Mouse (Mus musculus) kidney, postnatal 0 days (tissue): ENCODE results near the gene Mrpl38. TPM values are rescaled to one million over a fixed set of nuclear protein-coding genes. Genes with fewer than 3 reads are reported as not detected.
A peak's percentile ranks its signal among the peaks of the same experiment; 100 is the strongest.

Experiments used
- ATAC-seq: fragments of 200-750 bp; cut with Nextera tagmentation; replicated peaks from 2 replicates; pipeline ENCODE4 v1.8.0; 2017; ENCODE audit warnings: low read depth, moderate number of reproducible peaks, moderate TSS enrichment, moderate library complexity; ENCODE audit not compliant: low FRiP score
- DNase-seq: peaks from one replicate; pipeline ENCODE4 v3.0.0-alpha.2; 2016; ENCODE audit warnings: low spot score
- H3K27ac ChIP-seq: fragments of 300-500 bp; sonication (generic); 2 replicates; pipeline ENCODE4 v1.5.1; 2014; ENCODE audit warnings: mild to moderate bottlenecking
- H3K27me3 ChIP-seq: fragments of 300-500 bp; sonication (generic); 2 replicates; pipeline ENCODE4 v1.6.1; 2014; ENCODE audit warnings: low read length, mixed read lengths; ENCODE audit not compliant: insufficient read depth
- H3K36me3 ChIP-seq: fragments of 300-500 bp; sonication (generic); 2 replicates; pipeline ENCODE4 v1.6.1; 2014; ENCODE audit warnings: low read length, mixed read lengths; ENCODE audit not compliant: insufficient read depth
- H3K4me1 ChIP-seq: fragments of 300-500 bp; sonication (generic); replicated peaks from 2 replicates; pipeline ENCODE4 v1.6.1; 2014; ENCODE audit warnings: antibody characterized with exemption, low read length, mixed read lengths; ENCODE audit not compliant: insufficient read depth
- H3K4me2 ChIP-seq: fragments of 300-500 bp; sonication (generic); 2 replicates; pipeline ENCODE4 v1.6.1; 2014; ENCODE audit warnings: mild to moderate bottlenecking, low read length, moderate library complexity, mixed read lengths
- H3K4me3 ChIP-seq: fragments of 300-500 bp; sonication (generic); replicated peaks from 2 replicates; pipeline ENCODE4 v1.5.1; 2014; ENCODE audit warnings: low read depth, low read length
- H3K9ac ChIP-seq: fragments of 300-500 bp; sonication (generic); 2 replicates; pipeline ENCODE4 v1.6.1; 2014; ENCODE audit warnings: low read depth, low read length
- H3K9me3 ChIP-seq: fragments of 300-500 bp; sonication (generic); replicated peaks from 2 replicates; pipeline ENCODE4 v1.6.1; 2016; ENCODE audit warnings: low read length, inconsistent platforms, mixed read lengths
- CTCF ChIP-seq: IDR thresholded peaks from 2 replicates; pipeline ENCODE4 v1.5.1; 2016; ENCODE audit warnings: antibody characterized with exemption, low read depth, mild to moderate bottlenecking, moderate library complexity
- WGBS: fragments of 180-500 bp; shearing (Covaris S2); extraction: QIAGEN DNeasy Blood & Tissue Kit; methylation state at CpG from one replicate; pipeline ENCODE4 v1.1.7; 2014; 5-methylcytosine and 5-hydroxymethylcytosine counted together
- polyA plus RNA-seq: library from polyadenylated mRNA; unstranded; fragments of >200 nt; fragmentation: Nextera tagmentation; extraction: Ambion mirVana; gene quantifications from 2 replicates; pipeline ENCODE4 v1.2.1, GENCODE M21; 2015

Mrpl38 gene
- polyA plus RNA-seq, 1 experiment from 2014 or later = 81.1 TPM

- Histone ChIP-seq H3K27ac (peak overlapping the region; percentile 88), H3K9ac (peak overlapping the region; percentile 35; the same call in 1 of the 2 replicates), H3K9me3 (no peaks in the 10 kb centered on the region), H3K4me2 (no peak overlapping the region), H3K4me3 (no peak overlapping the region), H3K27me3 (no peaks in the 10 kb centered on the region), H3K4me1 (no peaks in the 10 kb centered on the region), H3K36me3 (peaks cover 47% of the 10 kb centered on the region)
- TF ChIP-seq CTCF = no peak
- DNase-seq (peak; percentile 28), ATAC-seq (peak; percentile 88)
- WGBS = 53% methylated on average over 22 of the region's 22 CpGs
Observed at GRCm38 (mm10) chr11:116174775-116175448, 36.2 kb upstream of the Mrpl38 start.

GRCm38 (mm10) chr11:116171959-116172358 is 33.3 kb upstream of the Mrpl38 start:
- 67% methylated on average over 2 of the region's 2 CpGs for WGBS
- ATAC-seq = no peak
- H3K4me1 ChIP-seq = peaks cover 2% of the 10 kb centered on the region
- H3K4me2 ChIP-seq = no peak overlapping the region
- DNase-seq = no peak
- H3K36me3 ChIP-seq = peaks cover 27% of the 10 kb centered on the region; the same call in 1 of the 2 replicates
- H3K9ac ChIP-seq = no peak overlapping the region
- H3K4me3 ChIP-seq = no peak overlapping the region
- no peak for TF ChIP-seq CTCF
- no peaks in the 10 kb centered on the region for H3K9me3 ChIP-seq
- H3K27me3 ChIP-seq = no peaks in the 10 kb centered on the region
- H3K27ac ChIP-seq = peak overlapping the region; percentile 73; the same call in 1 of the 2 replicates

- TF ChIP-seq CTCF = no peak
- ATAC-seq (no peak), DNase-seq (no peak)
- no peak overlapping the region for H3K9ac ChIP-seq
- no peak overlapping the region for H3K4me3 ChIP-seq
- no peaks in the 10 kb centered on the region for H3K27me3 ChIP-seq
- H3K27ac ChIP-seq = peak overlapping the region; percentile 73
- no peaks in the 10 kb centered on the region for H3K9me3 ChIP-seq
- H3K36me3 ChIP-seq = peaks cover 25% of the 10 kb centered on the region; the same call in 1 of the 2 replicates
- H3K4me1 ChIP-seq = peaks cover 8% of the 10 kb centered on the region
- WGBS = 77% methylated on average over 5 of the region's 5 CpGs
- no peak overlapping the region for H3K4me2 ChIP-seq
Observed at GRCm38 (mm10) chr11:116170003-116170800, 31.5 kb upstream of the Mrpl38 start.

GRCm38 (mm10) chr11:116169214-116169613 is 30.5 kb upstream of the Mrpl38 start:
- H3K9ac ChIP-seq = no peak overlapping the region
- H3K27ac ChIP-seq = no peak overlapping the region
- ATAC-seq (no peak), DNase-seq (no peak)
- 82% methylated on average over 3 of the region's 3 CpGs for WGBS
- H3K4me3 ChIP-seq = no peak overlapping the region
- TF ChIP-seq CTCF = no peak
- H3K4me2 ChIP-seq = no peak overlapping the region
- no peaks in the 10 kb centered on the region for H3K9me3 ChIP-seq
- no peaks in the 10 kb centered on the region for H3K27me3 ChIP-seq
- H3K36me3 ChIP-seq = peaks cover 25% of the 10 kb centered on the region; the same call in 1 of the 2 replicates
- peaks cover 8% of the 10 kb centered on the region for H3K4me1 ChIP-seq

GRCm38 (mm10) chr11:116167884-116168439 is 29.3 kb upstream of the Mrpl38 start, which contains the start of gene Fbf1:
Fbf1 (minus strand) TSS chr11:116168166.
- H3K4me3 ChIP-seq = peak within 1 kb of the TSS; percentile 66
- peaks cover 21% of the 10 kb centered on the region; the same call in 1 of the 2 replicates for H3K36me3 ChIP-seq
- H3K4me1 ChIP-seq = peaks cover 20% of the 10 kb centered on the region
- H3K4me2 ChIP-seq = peak within 1 kb of the TSS; percentile 87
- H3K27ac ChIP-seq = peak within 1 kb of the TSS; percentile 93
- no peaks in the 10 kb centered on the region for H3K9me3 ChIP-seq
- ATAC-seq (peak; percentile 88), DNase-seq (peak; percentile 99)
- H3K27me3 ChIP-seq = no peaks in the 10 kb centered on the region
- under 1% methylated on average over 40 of the region's 40 CpGs for WGBS
- 0 out of 2 replicates have a peak, but pooled peaks have one; percentile 5 for TF ChIP-seq CTCF
- peak within 1 kb of the TSS; percentile 87 for H3K9ac ChIP-seq

GRCm38 (mm10) chr11:116167232-116167631 is 28.6 kb upstream of the Mrpl38 start:
- peak overlapping the region; percentile 87 for H3K9ac ChIP-seq
- H3K27me3 ChIP-seq = no peaks in the 10 kb centered on the region
- DNase-seq = peak; percentile 83
- H3K4me1 ChIP-seq = peaks cover 20% of the 10 kb centered on the region
- H3K4me3 ChIP-seq = peak overlapping the region; percentile 66
- no peaks in the 10 kb centered on the region for H3K9me3 ChIP-seq
- H3K36me3 ChIP-seq = peaks cover 17% of the 10 kb centered on the region; the same call in 1 of the 2 replicates
- 4% methylated on average over 6 of the region's 6 CpGs for WGBS
- H3K4me2 ChIP-seq = peak overlapping the region; percentile 87
- peak overlapping the region; percentile 93 for H3K27ac ChIP-seq
- ATAC-seq = no peak
- no peak for TF ChIP-seq CTCF
